Mouse (Mus musculus): ENCODE results near the gene Snx33.

DNA sequence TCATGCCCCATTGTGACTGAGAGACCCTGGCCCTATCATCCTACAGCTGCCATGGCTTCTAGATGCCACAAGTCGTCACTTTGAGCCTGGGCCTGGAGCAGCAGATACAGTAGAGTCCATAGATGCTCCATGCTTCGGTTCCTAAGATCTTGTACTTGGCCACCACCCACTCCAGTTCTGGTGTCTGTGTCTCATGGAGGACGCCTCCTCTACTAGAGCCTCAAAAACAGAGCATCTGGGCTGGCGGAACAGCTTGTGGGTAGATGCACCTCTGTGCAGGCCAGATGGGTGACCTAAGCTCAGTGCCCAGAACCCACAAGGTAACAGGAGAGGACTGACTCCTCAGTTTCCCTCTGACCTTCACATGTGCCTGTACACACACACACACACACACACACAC lies 43.8 kb downstream of the Snx33 start:
- TF ChIP-seq CTCF (IDR thresholded peaks at IDR 0.05; ENCODE audit: low read depth) (no peak), EP300 (IDR thresholded peaks at IDR 0.05; ENCODE audit: low read depth) (no peak)
